Mouse (Mus musculus) left cerebral cortex, postnatal 25 days (tissue): ENCODE measurements at regions not wholly inside any gene's neighbourhood (a gene's known extent, or its start where the extent isn't known, plus 50 kb on each side); places are given as distances from the start of the nearest gene placed in this dataset.

Source experiments
- DNase-seq, 2 experiments: peaks; one replicate each; pipeline ENCODE4 v3.0.0; 2022; ENCODE audit warnings: low spot score in 2 of 2, mixed read lengths in 1 of 2
- intact Hi-C: fragments of 180-260 bp; cut with DNase I; formaldehyde crosslinking; loops from one replicate; pipeline ENCODE4 v1.15.1; 2025

DNA sequence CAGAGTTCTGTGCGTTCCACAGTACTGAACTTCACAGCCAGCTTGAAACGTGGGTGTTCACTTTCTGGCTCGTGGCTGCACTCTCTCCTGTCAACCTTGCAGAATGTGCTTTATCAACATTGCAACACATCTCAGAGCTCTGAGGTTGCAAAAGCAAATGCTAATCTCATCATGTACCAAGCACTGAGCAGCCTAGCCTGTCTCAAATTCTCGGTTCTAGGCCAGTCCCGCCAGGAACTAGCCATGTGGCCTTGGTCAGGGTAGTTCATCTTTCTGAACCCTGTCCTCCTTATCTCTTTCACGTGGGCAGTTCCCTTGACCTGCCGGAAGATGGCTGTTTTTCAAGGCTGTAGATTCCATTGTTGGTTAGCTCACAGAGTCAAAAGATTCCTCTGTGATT lies 159.3 kb upstream of the Mast4 start:
- no peak for DNase-seq
- intact Hi-C loops = no loop called here

DNA sequence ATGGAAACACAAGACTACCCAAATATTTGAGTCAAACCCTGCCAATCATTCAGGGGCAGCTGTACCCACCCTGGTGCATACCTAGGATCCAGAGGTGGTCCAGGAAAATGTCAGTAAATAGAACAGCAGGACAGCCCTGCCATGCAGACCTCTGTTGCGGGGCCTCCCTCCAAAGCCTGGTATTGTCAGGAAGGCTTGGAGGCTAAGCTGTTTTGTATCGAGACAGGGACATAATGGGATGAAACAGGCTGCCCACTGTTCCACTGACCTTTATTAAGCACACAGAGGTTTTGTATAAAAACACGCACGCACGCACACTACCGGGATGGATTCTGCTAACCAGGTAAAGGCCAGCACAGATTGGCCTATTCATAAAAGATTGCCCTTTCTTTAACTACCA lies 155.8 kb upstream of the Mast4 start:
- no peak for DNase-seq
- intact Hi-C loops = no loop called here

DNA sequence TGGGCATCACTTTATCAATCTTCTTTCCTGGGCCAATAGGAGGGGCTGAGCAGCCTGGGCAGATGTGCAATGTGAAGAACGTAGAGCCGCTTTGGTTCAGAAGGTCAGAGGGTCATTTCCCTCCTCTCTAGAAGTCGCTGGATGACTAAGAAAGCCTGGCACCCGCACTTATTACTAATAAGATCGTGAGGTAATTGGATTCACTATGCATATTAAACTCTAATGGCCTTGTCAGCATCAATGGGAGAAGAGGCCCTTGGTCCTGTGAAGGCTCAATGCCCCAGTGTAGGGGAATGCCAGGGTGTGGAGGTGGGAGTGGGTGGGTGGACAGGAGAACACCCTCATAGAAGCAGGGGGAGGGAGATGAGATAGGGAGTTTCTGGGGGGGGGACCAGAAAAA lies 149.8 kb upstream of the Mast4 start:
- intact Hi-C loops = no loop called here
- no peak for DNase-seq

DNA sequence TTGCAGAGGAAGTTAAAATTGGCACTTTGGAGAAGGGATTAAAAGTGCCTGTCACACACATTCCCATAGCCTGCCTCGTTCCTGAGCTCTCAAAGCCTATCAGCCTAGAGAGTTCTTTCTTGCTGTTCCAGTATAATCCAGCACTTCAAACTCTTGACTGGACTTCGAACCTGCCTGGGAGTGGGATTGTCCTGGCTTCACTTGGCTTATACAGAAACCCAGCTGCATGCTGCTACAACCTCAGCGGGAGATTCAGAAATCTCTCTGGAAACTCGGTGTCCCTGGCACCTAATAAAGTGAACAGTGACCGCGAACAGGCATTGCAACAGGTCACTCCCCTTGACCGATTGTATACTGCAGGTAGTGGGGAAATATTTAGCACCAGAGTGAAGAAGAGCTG lies 149.1 kb upstream of the Mast4 start:
- intact Hi-C loops = no loop called here
- no peak for DNase-seq

DNA sequence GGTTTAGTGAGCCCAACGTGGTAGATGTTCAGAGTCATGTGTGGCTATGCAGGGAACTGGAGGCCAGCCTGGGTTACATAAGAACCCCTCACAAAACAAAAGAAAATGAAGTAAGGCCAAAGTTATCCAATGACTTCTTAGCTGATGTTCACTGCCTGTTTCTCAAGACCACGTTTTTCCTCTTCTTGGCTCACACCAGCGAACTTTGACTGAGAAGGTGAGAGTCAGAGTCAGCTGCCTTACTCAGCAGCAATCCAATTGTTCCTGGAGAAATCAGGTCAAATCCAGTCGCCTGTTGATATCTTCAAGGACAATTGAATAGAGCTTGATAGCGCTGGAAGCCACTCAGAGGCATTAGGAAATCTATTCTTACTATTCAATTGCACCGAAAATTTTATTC lies 142.0 kb upstream of the Mast4 start:
- intact Hi-C loops = no loop called here
- no peak for DNase-seq

DNA sequence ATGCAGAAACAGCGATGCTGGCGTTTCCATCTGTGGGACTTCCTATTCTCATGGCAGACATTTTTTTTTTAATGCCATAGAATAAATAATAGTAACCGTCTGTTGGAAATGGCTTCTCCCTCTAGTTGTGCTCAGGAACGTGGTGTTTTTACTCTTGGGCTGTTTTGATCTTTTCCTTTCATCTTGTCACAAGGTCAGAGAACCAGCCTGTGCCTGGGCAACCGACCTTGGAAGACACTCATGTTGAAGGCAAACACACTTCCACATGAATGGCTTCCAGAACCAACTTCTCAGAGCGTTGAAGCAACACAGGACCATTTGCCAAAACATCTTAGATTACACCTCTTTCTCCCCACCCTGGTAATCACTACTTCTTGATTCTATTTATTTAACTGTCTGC lies 137.9 kb upstream of the Mast4 start:
- intact Hi-C loops = no loop called here
- no peak for DNase-seq

DNA sequence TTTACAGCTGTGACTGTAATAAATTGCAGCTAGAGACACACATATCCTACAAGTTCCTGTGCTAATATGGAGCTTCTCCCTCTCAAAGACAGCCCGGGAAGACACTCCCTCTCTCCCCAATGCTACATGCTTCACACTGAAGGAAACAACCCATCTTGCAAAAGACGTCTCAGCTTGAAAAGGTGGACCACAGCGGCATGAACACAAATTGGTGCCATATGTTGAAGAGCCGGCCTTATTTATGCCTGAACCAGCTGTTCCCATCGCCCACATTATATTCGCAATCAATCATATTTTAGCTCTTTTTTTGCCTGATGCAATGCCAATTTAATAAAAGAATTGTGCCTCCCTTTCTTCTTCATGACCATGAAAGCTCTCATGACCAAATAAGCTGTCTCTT lies 135.8 kb upstream of the Mast4 start:
- intact Hi-C loops = no loop called here
- DNase-seq = no peak

DNA sequence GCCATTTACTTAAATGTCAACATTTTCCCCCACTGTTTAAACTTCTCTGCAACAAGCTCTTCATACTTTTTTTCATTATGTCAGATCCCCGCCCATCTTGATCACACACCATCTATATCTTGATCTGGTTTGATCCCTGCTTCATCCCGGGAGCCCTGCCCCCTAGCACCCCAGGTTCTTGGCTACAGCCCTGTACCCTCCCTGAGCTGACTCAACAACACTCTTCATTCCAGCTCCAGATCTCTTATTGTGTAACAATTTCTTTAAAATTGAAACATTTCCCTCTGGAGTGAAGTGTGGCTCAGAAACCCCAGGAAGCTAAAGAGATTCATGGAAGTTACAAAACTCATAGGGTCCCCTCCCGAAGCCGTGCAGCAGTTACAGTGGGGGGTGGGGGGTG lies 126.2 kb upstream of the Mast4 start:
- intact Hi-C loops = no loop called here
- DNase-seq = no peak

DNA sequence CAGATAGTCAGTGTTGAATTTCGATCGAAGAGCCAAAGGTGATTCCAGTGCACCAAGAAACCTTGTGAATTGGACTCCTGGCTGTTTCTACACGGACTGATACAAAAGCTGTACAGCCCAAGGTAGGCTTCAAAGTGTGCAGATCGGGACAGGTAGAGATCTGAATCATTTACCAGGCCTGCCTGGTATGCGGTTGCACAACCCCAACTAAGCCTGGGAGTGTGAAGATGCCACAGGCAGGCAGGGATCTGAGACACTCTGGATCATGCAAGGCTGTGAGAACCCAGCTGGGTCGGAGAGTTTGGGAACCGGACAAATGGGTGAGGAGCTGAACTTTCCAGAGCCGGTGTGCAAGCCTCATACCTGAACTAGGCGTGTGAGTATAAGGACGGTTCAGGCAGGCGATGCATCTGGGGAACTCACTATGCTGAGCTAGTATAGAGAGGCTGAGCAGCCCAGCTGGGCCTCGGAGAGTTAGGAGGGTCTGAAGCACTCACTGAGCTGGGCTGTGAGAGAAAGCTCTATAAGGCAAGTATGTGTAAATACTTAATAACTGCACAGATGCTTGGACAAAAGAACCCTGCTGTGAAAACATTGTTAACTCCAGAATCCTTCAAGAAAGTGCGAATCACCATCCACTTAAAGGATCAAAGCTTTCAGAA lies 125.3 kb upstream of the Mast4 start:
- intact Hi-C loops = no loop called here
- no peak for DNase-seq

DNA sequence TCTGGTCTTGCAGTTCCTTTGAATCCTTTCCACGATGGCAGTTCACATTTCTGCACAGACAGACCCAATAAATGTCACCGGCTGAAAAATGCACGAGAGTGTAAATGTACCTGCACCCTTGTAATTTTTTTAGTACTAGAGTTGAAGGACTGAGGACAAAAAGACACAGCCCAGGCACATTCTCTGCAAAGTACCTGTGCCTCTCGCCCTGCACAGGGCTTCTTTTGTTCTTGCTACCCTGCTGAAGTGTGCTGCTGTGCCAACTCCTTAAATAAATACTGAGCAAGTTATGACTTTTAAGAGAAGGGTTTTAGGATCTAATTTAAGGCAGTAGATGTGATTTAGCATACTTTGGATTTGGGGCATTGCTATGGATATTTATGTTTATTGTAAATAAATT lies 118.5 kb upstream of the Mast4 start:
- no peak for DNase-seq
- intact Hi-C loops = no loop called here

DNA sequence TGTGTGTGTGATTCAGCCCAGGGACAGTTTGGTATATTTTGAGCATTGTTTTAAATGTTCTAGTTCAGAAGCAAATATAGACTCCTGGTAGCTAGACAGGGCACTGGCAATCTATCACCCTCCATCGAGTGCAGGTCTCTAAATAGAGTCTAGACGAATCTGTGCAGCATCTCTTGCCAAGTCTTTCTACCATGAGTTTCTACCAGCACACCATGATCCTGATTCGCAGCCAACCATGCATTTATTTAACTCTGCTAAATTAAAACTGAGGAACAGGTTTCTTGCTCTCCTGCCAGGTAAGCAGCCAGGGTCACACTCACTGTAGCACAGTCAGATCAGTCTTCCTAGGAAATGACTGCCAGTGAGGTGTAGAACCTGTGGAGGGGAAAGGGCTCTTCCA lies 96.3 kb upstream of the Mast4 start:
- intact Hi-C loops = no loop called here
- peak; percentile 31 to 65 for DNase-seq

DNA sequence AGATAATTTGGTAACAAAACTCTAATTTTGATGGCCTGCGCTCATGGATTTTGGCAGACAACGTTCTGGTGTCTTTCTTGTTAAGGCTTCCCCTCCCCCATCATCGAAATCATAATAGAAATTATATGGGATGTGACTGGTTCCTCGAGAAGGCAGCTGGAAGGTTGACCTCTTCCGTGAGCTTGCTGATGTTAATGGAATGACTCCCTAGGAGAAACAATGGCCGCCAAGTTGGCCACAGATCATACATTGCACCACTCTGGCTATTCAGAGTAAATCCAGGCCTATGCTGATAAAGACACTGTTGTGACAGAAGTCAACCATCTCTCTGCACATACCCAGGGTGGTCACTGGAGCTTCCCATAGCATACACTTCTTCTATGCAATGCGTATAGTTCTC lies 89.7 kb upstream of the Mast4 start:
- intact Hi-C loops = loop anchor here (10.0 kb wide), 1 partner anchor 219 kb away; no protein-coding TSS in a partner anchor
- no peak for DNase-seq

DNA sequence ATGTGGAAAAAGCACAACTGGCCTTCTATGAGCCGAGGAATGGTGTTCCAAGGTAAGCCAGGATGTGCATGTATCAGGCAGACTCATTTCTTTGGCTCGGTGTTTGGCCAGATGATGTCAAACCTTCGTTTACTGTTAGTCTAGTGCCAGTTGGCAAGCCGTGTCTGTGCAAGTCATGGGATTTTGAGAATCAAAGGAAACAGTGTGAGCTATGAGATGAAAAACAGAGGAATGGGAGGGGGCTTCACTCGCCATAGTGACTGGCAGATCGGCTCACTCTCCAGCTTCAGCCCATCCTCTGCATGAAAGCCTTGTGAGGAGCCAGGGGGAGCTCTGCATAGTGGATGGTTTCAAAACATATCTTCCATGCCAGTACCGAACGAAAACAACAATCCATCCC lies 89.1 kb upstream of the Mast4 start:
- DNase-seq = no peak
- intact Hi-C loops = loop anchor here (10.0 kb wide), 1 partner anchor 219 kb away; no protein-coding TSS in a partner anchor

DNA sequence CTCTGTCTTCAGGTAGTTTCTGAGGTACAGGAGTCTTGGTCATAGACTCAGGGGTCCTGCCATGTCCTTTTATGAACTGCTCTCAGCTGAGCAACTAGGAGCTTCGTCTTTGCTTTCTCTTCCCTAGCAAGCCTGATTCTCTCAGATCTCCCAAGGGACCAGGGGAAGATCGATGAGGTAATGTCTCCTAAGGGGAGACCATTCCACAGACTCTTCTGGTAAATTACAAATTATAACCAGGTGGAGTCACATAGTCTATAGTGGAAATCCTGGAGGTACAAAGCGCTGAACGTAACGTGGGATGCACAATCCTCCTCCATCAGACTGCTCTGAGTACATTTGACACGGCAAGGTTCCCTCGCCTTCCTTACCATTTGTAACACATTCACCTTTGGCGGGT lies 88.7 kb upstream of the Mast4 start:
- intact Hi-C loops = loop anchor here (10.0 kb wide), 1 partner anchor 218 kb away; no protein-coding TSS in a partner anchor
- DNase-seq = no peak

DNA sequence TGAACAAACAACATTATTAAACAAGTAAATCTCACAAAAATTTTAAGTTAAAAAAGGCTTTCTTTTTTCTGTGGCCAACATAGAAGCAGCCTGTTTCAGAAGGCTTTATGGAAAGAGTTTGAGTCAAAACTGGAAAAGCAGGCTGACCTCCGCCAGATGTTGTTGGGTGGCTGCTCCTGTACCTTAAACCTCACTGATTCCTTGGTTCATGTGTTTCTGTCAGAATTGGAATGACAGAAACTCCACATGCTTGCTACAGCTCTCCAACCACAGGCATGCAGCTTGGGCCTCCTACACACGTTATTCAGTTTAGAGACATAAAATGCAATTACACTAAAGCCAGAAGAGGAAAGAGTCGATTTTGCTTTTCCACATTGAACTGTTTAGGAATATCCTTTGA lies 84.8 kb upstream of the Mast4 start:
- intact Hi-C loops = no loop called here
- no peak for DNase-seq

DNA sequence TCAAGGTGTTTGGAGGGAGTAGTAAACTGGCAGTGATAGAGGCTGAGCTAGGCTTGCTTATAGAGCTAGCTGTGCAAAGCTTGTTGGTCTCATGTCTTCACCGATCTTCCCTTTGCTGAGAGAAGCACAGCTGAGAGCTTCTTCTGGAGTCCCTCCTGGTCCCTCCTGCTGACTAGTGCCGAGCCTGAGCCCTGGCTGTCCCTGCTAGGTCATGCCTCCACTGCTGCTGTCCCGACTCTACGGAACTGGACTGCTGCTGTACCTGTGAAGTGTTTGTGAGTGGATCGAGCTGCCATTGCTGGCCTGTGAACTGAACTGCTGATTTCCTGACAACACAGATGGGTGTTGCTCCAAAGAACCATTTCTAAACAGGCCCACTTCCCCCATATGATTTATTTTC lies 83.0 kb upstream of the Mast4 start:
- DNase-seq = no peak
- intact Hi-C loops = no loop called here

DNA sequence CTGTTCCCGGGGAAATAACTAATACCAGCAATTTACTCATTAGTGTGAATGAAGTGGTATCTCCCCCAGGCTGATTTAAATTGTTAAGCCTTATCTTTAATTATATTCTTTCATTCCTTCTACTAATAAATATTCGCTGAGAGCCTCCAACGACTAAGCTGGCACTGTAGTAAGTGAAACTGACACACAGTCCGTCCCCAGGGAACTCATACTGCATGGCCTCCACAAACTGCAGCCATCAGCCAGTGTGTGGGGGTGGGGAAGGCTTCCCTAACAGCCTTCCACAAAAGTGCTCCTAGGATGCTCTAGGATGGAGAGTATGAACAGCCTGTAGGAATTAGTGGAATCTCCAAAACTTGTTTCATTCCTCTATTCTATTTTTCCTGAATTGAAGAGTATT lies 81.0 kb upstream of the Mast4 start:
- no peak for DNase-seq
- intact Hi-C loops = no loop called here

DNA sequence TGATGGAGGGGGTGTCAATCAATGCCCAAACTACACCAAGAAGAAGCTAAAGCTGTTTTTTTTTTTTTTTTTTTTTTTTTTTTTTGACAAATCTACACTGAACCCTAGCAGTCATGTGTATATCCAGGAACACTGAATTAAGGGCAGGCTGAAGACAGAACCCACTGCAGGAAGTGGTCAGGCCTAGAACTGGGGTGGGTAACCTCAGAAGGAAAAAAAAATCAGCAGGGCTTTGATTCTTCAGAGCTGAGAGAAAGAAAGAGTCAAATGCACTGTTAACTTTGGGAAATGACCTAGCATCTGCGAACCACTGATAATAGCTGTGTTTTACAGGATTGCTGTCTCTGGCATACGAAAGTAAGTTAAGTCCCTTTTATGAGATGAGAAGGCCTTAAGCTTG lies 78.3 kb upstream of the Mast4 start:
- DNase-seq = no peak
- intact Hi-C loops = no loop called here

DNA sequence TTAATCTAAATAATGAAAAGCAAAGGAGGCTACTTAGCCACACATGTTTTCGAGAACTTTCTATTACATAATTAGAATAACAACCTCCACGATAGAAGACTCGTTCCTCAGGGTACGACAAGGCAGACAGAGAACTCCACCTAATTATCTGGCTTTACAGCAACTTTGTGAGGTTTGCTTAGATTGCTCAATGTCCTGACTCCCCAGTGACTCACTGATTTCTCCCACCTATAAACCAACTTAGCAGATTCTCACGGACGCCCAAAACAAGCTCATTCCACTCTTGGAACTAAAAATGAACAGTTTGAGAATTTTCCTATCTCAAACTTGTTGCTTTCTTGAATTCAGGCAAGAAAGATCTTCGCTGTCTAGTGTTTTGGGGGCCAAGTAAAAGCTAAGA lies 75.0 kb upstream of the Mast4 start:
- intact Hi-C loops = no loop called here
- peak in 1 of 2 experiments; percentile 46 for DNase-seq

DNA sequence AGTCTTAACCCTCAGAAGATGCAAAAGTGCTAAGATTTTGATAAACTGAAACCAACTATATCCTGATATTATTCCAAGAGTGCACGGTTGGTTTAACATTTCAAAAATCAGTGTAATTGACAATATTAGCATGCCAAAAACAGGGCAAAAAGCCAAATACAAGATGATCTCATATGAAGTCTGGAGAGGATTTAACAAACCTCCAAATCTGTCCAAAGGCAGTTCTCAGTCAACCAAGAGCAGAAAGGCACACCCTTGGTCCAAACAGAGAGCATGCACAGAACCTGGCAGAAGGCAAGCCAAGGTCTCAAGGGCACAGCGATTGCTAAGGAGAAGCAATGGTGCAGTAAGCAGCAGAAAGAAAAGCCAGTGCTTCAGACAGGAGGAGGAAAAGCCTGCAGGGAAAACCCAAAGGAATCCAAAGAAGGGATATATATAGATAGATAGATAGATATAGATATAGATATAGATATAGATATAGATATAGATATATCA lies 62.3 kb upstream of the Mast4 start:
- intact Hi-C loops = no loop called here
- DNase-seq = no peak

DNA sequence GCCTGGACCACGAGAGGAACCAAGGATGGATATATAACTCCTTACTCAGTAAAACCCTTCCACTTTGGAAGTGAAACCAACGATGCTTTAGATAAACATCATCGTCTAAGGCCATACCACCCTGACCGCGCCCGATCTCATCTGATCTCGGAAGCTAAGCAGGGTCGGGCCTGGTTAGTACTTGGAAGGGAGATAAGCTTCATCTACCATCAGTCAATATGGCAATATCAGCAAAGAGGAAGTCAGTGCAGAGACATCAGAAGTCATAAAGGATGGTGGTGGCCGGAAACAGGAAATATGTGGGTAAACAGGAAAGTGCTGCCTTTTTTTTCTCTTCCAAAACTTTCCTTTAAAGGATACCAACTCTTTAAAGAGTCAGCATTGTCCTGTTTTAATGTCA lies 61.8 kb upstream of the Mast4 start:
- intact Hi-C loops = no loop called here
- no peak for DNase-seq

DNA sequence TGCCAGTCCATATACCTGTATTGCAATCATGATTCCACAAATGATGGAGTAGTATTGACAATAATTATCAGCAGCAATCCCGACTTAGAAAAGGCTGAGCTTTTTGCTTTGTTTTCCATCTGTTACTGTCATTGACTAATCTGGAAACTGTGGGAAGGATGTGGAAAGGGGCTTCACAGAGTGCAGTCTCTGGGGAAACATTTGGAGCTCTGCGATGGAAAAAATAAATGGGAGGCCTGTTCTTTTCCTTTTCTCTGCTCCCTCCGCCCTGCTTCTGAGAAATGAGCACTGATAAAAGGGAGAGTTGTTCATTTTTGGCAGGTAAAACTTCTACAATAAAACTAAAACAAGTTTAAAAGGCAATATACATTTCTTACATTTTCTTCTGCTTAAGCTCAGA lies 58.3 kb upstream of the Mast4 start:
- intact Hi-C loops = no loop called here
- no peak for DNase-seq
